In genomic region chr8:84388275-84388674, GRCm38 (mm10) we compare ENCODE assay signal across 9 mouse cellular contexts. TPM values are rescaled to one million over a fixed set of nuclear protein-coding genes. Genes with fewer than 3 reads are reported as not detected.
DNase-seq lines count a peak whose midpoint lies in the region; ATAC-seq and TF ChIP-seq lines count a peak whose summit lies in the region.
"Had no signal": no experiment of that assay in that cellular context is flagged by ENCODE, and none has a peak within 500 bp of the region (broad histone marks: within the 10 kb centered on the region; RNA-seq: fewer than 3 reads in every experiment).

TSS of gene Cacna1a (plus strand) at chr8:84388440.

- no peaks in the 10 kb centered on the region; the same call in 1 of the 2 replicates for H3K4me1 ChIP-seq in kidney, embryonic 16.5 days (ENCODE audit: insufficient read depth, low read length)
- H3K4me1 ChIP-seq in ES-E14 (ENCODE audit: control insufficient read depth in 2 of 2, insufficient read depth in 2 of 2, low read length in 2 of 2, poor library complexity in 1 of 2), result no peaks in the 10 kb centered on the region; a peak in 1 of 4 replicates
- no peaks in the 10 kb centered on the region for H3K4me1 ChIP-seq in hindbrain, embryonic 13.5 days (replicated peaks)

- no peak within 1 kb of the TSS for H3K27ac ChIP-seq in kidney, embryonic 16.5 days (ENCODE audit: low read length)
- no peak within 1 kb of the TSS for H3K27ac ChIP-seq in ES-E14 (ENCODE audit: insufficient read depth, low read depth, low read length, poor library complexity, severe bottlenecking)
- no peak within 1 kb of the TSS for H3K27ac ChIP-seq in hindbrain, embryonic 13.5 days

- peak; percentile 21 for DNase-seq in kidney, adult 11 months
- no peak for DNase-seq in ES-E14 (ENCODE audit: low read depth, low spot score)
- no peak for DNase-seq in left cerebral cortex, adult 8-10 months (ENCODE audit: low spot score in 2 of 2)
- DNase-seq in urinary bladder, postnatal 4 days (ENCODE audit: low spot score in 2 of 2), result no peak
- DNase-seq in gastrocnemius, postnatal 4 days (ENCODE audit: low spot score in 2 of 2), result no peak
- DNase-seq: cerebellum, postnatal 10 days had no signal

- H3K9me3 ChIP-seq in kidney, embryonic 16.5 days (ENCODE audit: low read length), result no peaks in the 10 kb centered on the region
- no peaks in the 10 kb centered on the region for H3K9me3 ChIP-seq in ES-E14 (ENCODE audit: control insufficient read depth, insufficient read depth, low read depth, low read length)
- no peaks in the 10 kb centered on the region for H3K9me3 ChIP-seq in hindbrain, embryonic 13.5 days

- no peak within 1 kb of the TSS for H3K9ac ChIP-seq in kidney, embryonic 16.5 days (replicated peaks; ENCODE audit: low read length)
- H3K9ac ChIP-seq in ES-E14 (ENCODE audit: insufficient read depth, low read depth, low read length, poor library complexity, severe bottlenecking), result no peak within 1 kb of the TSS
- H3K9ac ChIP-seq in hindbrain, embryonic 13.5 days, result no peak within 1 kb of the TSS

- 68% methylated on average over 3 of the region's 3 CpGs for WGBS in kidney, embryonic 16.5 days
- WGBS in hindbrain, embryonic 13.5 days, result 83% methylated on average over 3 of the region's 3 CpGs

- in situ Hi-C loops in ES-E14 (cut with MboI; ENCODE audit: low sequenced_read_pairs in 2 of 2, unreplicated experiment in 2 of 2), result no loop called here

- no peaks in the 10 kb centered on the region for H3K36me3 ChIP-seq in kidney, embryonic 16.5 days (ENCODE audit: insufficient read depth, low read length)
- no peaks in the 10 kb centered on the region for H3K36me3 ChIP-seq in ES-E14 (ENCODE audit: control insufficient read depth, insufficient read depth, low read length, poor library complexity, severe bottlenecking)
- no peaks in the 10 kb centered on the region for H3K36me3 ChIP-seq in hindbrain, embryonic 13.5 days

- H3K4me2 ChIP-seq in kidney, embryonic 16.5 days (replicated peaks; ENCODE audit: low read depth, low read length), result no peak within 1 kb of the TSS
- H3K4me2 ChIP-seq in hindbrain, embryonic 13.5 days, result no peak within 1 kb of the TSS

- ATAC-seq in kidney, embryonic 16.5 days (ENCODE audit: low FRiP score, low TSS enrichment), result no peak
- no peak for ATAC-seq in hindbrain, embryonic 13.5 days (ENCODE audit: low FRiP score)
- no peak for ATAC-seq in CD4-positive, CD25-positive, alpha-beta regulatory T cell, adult 4 months

- no peaks in the 10 kb centered on the region for H3K27me3 ChIP-seq in kidney, embryonic 16.5 days (ENCODE audit: insufficient read depth, low read length)
- H3K27me3 ChIP-seq in hindbrain, embryonic 13.5 days, result no peaks in the 10 kb centered on the region

- no peak within 1 kb of the TSS for H3K4me3 ChIP-seq in kidney, embryonic 16.5 days (ENCODE audit: low read length)
- no peak within 1 kb of the TSS for H3K4me3 ChIP-seq in ES-E14 (ENCODE audit: insufficient read depth in 1 of 2, low read depth in 1 of 2, low read length in 2 of 2, poor library complexity in 1 of 2, severe bottlenecking in 1 of 2)
- no peak within 1 kb of the TSS for H3K4me3 ChIP-seq in hindbrain, embryonic 13.5 days

TF ChIP-seq in ES-E14, 5 proteins besides CTCF, POLR2A, EP300 and RAD21:
- TF ChIP-seq HCFC1 (IDR thresholded peaks at IDR 0.05; ENCODE audit: borderline replicate concordance, insufficient read depth, low read length) (no peak), ZC3H11A (IDR thresholded peaks at IDR 0.05; ENCODE audit: borderline replicate concordance, low read depth, low read length) (no peak), MAFK (IDR thresholded peaks at IDR 0.05; ENCODE audit: insufficient read depth, low read depth, low read length) (no peak), CHD2 (IDR thresholded peaks at IDR 0.05; ENCODE audit: low read depth, low read length) (no peak), ZNF384 (IDR thresholded peaks at IDR 0.05; ENCODE audit: low read depth, low read length) (no peak)

RNA-seq across cellular contexts. Expression of gene Cacna1a, which starts in this region (rescaled TPM):
- polyA plus RNA-seq in kidney, embryonic 16.5 days (2015; fragmentation: Nextera tagmentation; extraction: Ambion mirVana), result 2.0 and 3.0 TPM in 2 replicates
- 27.4 and 33.4 TPM in 2 replicates for total RNA-seq in ES-E14 (2012; rRNA removed)
- polyA plus RNA-seq in hindbrain, embryonic 13.5 days (2015; fragmentation: Nextera tagmentation; extraction: Ambion mirVana), result 20.9 and 22.9 TPM in 2 replicates
- 100 to 1,000 TPM; 177 to 203 (median 185) TPM for total RNA-seq in left cerebral cortex, adult 8-10 months (2022)
- 1 to 10 TPM; 8.0 to 9.5 TPM for total RNA-seq in gastrocnemius, postnatal 4 days (2021)
- polyA plus RNA-seq in CD4-positive, CD25-positive, alpha-beta regulatory T cell, adult 4 months (2017; shearing (Covaris generic)), result 10 to 100 TPM in 1 of 2 experiments, 1 to 10 TPM in 1; 8.0 to 11.2 TPM
